Mouse (Mus musculus): ENCODE measurements at regions not wholly inside any gene's neighbourhood (a gene's known extent, or its start where the extent isn't known, plus 50 kb on each side); places are given as distances from the start of the nearest gene placed in this dataset.

- TF ChIP-seq POLR2A (IDR thresholded peaks at IDR 0.05; ENCODE audit: borderline replicate concordance, low read depth, low read length) (no peak), CTCF (IDR thresholded peaks at IDR 0.05; ENCODE audit: low read depth, low read length) (no peak)
- Histone ChIP-seq H3K4me1 (ENCODE audit: control insufficient read depth, insufficient read depth, low read length) (no peaks in the 10 kb centered on the region), H3K4me3 (ENCODE audit: insufficient read depth, low read length) (no peak overlapping the region), H3K27ac (ENCODE audit: insufficient read depth, low read depth, low read length) (no peak overlapping the region)
These were observed 852.0 kb upstream of the Agtr1b start for GRCm38 (mm10) chr3:21218936-21219335.

GRCm38 (mm10) chr3:21241184-21241583 is 835.3 kb upstream of the Tbl1xr1 start:
- no peak overlapping the region for H3K4me3 ChIP-seq (ENCODE audit: insufficient read depth, low read length)
- TF ChIP-seq CTCF (IDR thresholded peaks at IDR 0.05; ENCODE audit: low read depth, low read length): no peak
- no peak for TF ChIP-seq POLR2A (IDR thresholded peaks at IDR 0.05; ENCODE audit: borderline replicate concordance, low read depth, low read length)
- H3K27ac ChIP-seq (ENCODE audit: insufficient read depth, low read depth, low read length): no peak overlapping the region
- no peaks in the 10 kb centered on the region for H3K4me1 ChIP-seq (ENCODE audit: control insufficient read depth, insufficient read depth, low read length)

DNA sequence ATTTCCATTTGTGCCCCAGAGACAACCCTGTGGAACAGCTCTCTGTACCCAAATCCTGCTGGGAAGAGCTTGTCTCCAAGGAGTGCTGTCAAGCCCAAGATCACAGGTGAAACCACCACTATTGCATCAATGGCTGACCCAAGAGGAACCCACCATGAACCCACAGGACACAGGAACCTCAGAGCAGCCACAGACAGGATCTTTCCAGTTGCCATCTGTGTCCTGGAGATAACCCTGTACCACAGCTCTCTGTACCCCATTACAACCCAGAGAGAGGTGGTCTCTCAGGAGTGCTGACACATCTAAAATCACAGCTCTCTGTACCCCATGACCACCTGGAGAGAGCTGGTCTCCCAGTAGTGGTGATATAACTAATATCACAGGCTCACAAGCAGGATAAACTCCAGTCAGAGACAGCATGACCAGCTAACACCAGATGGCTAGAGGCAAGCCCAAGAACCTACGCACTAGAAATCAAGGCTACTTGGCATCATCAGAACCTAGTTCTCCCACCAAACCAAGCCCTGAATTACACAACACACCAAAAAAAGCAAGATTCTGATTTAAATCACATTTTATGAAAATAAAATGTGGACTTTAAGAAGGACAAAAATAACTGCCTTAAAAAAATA is 820.2 kb upstream of the Tbl1xr1 start:
- no peak for TF ChIP-seq POLR2A (IDR thresholded peaks at IDR 0.05; ENCODE audit: borderline replicate concordance, low read depth, low read length)
- TF ChIP-seq CTCF (IDR thresholded peaks at IDR 0.05; ENCODE audit: low read depth, low read length): no peak

DNA sequence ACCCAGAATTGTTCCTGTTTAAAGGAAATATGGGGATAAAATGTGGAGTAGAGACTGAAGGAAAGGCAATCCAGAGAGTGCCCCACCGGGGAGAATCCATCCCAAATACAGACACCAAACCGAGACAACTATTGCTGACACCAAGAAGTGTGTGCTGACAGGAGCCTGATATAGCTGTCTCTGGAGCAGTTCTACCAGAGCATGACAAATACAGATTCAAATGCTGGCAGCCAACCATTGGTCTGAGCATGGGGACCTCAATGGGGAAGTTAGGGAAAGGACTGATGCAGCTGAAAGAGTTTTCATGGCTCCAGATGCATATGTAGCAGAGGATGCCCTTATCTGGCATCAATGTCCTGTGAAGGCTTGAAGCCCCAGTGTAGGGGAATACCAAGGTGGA is 813.1 kb upstream of the Tbl1xr1 start:
- no peaks in the 10 kb centered on the region for H3K4me1 ChIP-seq (ENCODE audit: control insufficient read depth, insufficient read depth, low read length)
- no peak overlapping the region for H3K27ac ChIP-seq (ENCODE audit: insufficient read depth, low read depth, low read length)
- no peak overlapping the region for H3K4me3 ChIP-seq (ENCODE audit: insufficient read depth, low read length)
- TF ChIP-seq CTCF (IDR thresholded peaks at IDR 0.05; ENCODE audit: low read depth, low read length): no peak
- no peak for TF ChIP-seq POLR2A (IDR thresholded peaks at IDR 0.05; ENCODE audit: borderline replicate concordance, low read depth, low read length)

More for the DNA sequence above, 820.2 kb upstream of the Tbl1xr1 start:
- Histone ChIP-seq H3K4me3 (ENCODE audit: insufficient read depth, low read length) (no peak overlapping the region), H3K27ac (ENCODE audit: insufficient read depth, low read depth, low read length) (no peak overlapping the region), H3K4me1 (ENCODE audit: control insufficient read depth, insufficient read depth, low read length) (no peaks in the 10 kb centered on the region)

DNA sequence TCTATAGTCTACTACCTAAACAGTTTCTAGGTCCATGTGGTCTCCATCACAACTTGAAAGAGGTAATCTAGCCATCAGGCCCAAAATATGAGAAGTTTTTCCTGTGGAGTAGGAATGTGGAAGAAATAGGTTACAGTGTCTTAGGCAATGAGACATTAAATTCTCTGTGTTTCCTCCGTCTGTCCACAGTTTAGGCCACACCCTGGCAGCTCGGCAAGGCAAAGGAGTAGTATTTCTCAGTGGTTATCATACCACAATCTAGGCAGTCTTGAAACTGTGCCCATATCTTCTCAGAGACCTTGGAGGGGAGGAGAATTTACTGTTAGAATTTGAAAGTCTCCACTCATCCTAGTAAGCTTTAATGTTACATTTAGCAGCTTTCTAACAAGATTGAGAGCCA is 811.0 kb upstream of the Tbl1xr1 start:
- Histone ChIP-seq H3K27ac (ENCODE audit: insufficient read depth, low read depth, low read length) (no peak overlapping the region), H3K4me1 (ENCODE audit: control insufficient read depth, insufficient read depth, low read length) (no peaks in the 10 kb centered on the region), H3K4me3 (ENCODE audit: insufficient read depth, low read length) (no peak overlapping the region)
- TF ChIP-seq CTCF (IDR thresholded peaks at IDR 0.05; ENCODE audit: low read depth, low read length) (no peak), POLR2A (IDR thresholded peaks at IDR 0.05; ENCODE audit: borderline replicate concordance, low read depth, low read length) (no peak)

- Histone ChIP-seq H3K27ac (ENCODE audit: insufficient read depth, low read depth, low read length) (no peak overlapping the region), H3K4me3 (ENCODE audit: insufficient read depth, low read length) (no peak overlapping the region), H3K4me1 (ENCODE audit: control insufficient read depth, insufficient read depth, low read length) (no peaks in the 10 kb centered on the region)
- TF ChIP-seq POLR2A (IDR thresholded peaks at IDR 0.05; ENCODE audit: borderline replicate concordance, low read depth, low read length) (no peak), CTCF (IDR thresholded peaks at IDR 0.05; ENCODE audit: low read depth, low read length) (no peak)
These were observed 807.9 kb upstream of the Tbl1xr1 start for GRCm38 (mm10) chr3:21268429-21269129.

- TF ChIP-seq POLR2A (IDR thresholded peaks at IDR 0.05; ENCODE audit: borderline replicate concordance, low read depth, low read length) (no peak), CTCF (IDR thresholded peaks at IDR 0.05; ENCODE audit: low read depth, low read length) (no peak)
- Histone ChIP-seq H3K27ac (ENCODE audit: insufficient read depth, low read depth, low read length) (no peak overlapping the region), H3K4me3 (ENCODE audit: insufficient read depth, low read length) (no peak overlapping the region), H3K4me1 (ENCODE audit: control insufficient read depth, insufficient read depth, low read length) (no peaks in the 10 kb centered on the region)
These were observed 807.4 kb upstream of the Tbl1xr1 start for GRCm38 (mm10) chr3:21269130-21269440.

DNA sequence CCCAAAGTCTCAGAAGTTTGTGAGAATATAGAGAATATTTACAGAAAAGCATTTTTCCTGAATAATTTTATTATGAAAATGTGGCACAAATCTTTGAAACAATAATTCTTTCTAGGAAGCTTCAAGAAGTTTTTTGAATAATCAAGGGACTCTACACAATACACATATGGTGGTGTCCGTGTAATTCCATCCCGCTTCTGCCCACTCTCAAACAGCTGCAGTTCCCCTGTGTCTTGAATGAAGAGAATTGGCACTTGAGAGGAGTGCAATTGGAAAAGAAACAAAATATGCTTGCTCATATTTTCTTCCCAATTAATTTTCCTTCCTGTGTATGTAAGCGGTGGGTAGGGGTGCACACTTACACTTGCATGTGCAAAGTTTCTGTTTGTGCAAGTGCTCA is 805.7 kb upstream of the Tbl1xr1 start:
- no peak for TF ChIP-seq CTCF (IDR thresholded peaks at IDR 0.05; ENCODE audit: low read depth, low read length)
- no peak for TF ChIP-seq POLR2A (IDR thresholded peaks at IDR 0.05; ENCODE audit: borderline replicate concordance, low read depth, low read length)
- no peak overlapping the region for H3K27ac ChIP-seq (ENCODE audit: insufficient read depth, low read depth, low read length)
- no peak overlapping the region for H3K4me3 ChIP-seq (ENCODE audit: insufficient read depth, low read length)
- no peaks in the 10 kb centered on the region for H3K4me1 ChIP-seq (ENCODE audit: control insufficient read depth, insufficient read depth, low read length)

GRCm38 (mm10) chr3:21272219-21272618 is 804.2 kb upstream of the Tbl1xr1 start:
- TF ChIP-seq POLR2A (IDR thresholded peaks at IDR 0.05; ENCODE audit: borderline replicate concordance, low read depth, low read length): no peak
- TF ChIP-seq CTCF (IDR thresholded peaks at IDR 0.05; ENCODE audit: low read depth, low read length): no peak
- no peaks in the 10 kb centered on the region for H3K4me1 ChIP-seq (ENCODE audit: control insufficient read depth, insufficient read depth, low read length)
- no peak overlapping the region for H3K27ac ChIP-seq (ENCODE audit: insufficient read depth, low read depth, low read length)

GRCm38 (mm10) chr3:21292774-21293173 is 783.7 kb upstream of the Tbl1xr1 start:
- H3K27ac ChIP-seq (ENCODE audit: insufficient read depth, low read depth, low read length): no peak overlapping the region
- H3K4me1 ChIP-seq (ENCODE audit: control insufficient read depth, insufficient read depth, low read length): no peaks in the 10 kb centered on the region
- H3K4me3 ChIP-seq (ENCODE audit: insufficient read depth, low read length): no peak overlapping the region
- TF ChIP-seq CTCF (IDR thresholded peaks at IDR 0.05; ENCODE audit: low read depth, low read length) (no peak), POLR2A (IDR thresholded peaks at IDR 0.05; ENCODE audit: borderline replicate concordance, low read depth, low read length) (no peak)

More at GRCm38 (mm10) chr3:21272219-21272618, 804.2 kb upstream of the Tbl1xr1 start:
- no peak overlapping the region for H3K4me3 ChIP-seq (ENCODE audit: insufficient read depth, low read length)
